Mouse (Mus musculus): Measurements from ENCODE around the gene Fam168a.
"Not testable (repeated sequence)": the region's sequence is repeated elsewhere in the genome, so short reads cannot be mapped to it uniquely, and the experiment has no call there.

Fam168a gene

DNA sequence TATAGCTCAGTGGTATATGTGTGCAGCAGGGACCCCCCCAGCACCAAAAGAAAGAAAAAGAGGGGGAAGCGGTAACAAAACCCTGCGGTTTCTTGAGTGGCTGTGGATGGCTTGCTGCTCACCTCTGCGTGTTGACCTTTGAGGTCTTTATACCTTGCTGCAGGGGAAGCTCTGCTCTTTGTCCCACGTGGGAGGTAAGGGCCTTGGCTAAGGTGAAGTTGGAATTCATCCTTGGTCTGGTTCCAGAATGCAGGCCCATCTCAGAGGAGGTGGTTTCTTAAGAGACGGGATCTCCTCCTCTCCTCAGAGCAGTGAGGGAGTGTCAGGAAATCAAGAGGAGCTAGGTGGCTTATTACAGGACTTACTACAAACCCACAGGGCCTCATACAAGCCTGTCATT, 135.7 kb downstream of the Fam168a start:
- in situ Hi-C loops (cut with MseI, MboI): no loop called here

GRCm38 (mm10) chr7:100843866-100844265, 137.4 kb downstream of the Fam168a start:
- in situ Hi-C loops (cut with MseI, MboI): no loop called here

DNA sequence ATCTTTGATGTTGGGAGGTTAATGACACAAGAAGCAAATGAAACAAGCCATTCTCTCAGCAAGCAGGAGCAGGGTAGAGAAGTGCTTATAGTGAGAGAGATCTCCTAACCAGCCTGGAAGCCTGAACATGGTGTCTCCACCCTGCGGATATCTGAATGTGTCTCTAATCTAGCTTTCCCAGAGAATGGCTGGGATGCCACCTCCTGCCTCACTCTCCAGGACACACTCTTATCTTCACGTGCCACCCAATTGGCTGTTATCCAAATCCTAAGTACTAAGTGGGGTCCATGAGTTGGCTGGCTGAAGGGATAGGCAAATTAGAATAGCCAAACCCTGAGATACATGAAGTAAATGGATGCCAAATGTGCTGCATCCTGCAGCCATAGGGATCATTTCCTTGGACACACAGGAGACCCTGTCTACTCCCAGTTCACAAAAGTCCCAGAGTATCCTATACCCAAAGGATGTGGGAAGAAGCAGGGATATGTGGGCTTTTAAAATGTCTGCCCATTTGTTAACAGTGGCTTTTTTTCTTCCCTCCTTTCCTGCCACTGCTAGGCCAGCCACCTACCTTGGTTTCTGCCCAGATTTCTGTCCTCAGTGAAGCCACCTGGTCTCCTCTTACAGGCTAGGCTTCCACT, 138.1 kb downstream of the Fam168a start:
- in situ Hi-C loops (cut with MseI, MboI): no loop called here

- in situ Hi-C loops (cut with MseI, MboI): no loop called here
Observed at GRCm38 (mm10) chr7:100845026-100845400, 138.6 kb downstream of the Fam168a start.

DNA sequence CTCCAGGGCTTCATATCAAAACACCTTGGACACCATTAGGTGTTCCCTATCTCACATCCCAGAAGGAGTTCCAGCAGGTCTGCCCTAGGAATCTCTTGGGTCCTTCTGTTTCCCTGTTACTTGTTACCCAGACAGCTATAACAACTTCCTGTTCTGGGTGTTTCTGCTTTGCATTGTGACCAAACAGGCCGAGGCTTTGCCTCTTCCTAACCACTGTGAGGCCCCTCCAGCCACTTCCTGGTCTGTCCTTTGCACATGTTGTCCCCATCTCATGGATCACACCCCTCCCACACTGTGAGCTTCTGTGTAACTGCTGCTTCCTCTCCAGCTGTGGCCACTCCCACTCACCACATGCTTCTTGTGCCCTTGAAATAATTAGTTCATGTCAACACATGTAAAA, 139.0 kb downstream of the Fam168a start:
- in situ Hi-C loops (cut with MseI, MboI): no loop called here

DNA sequence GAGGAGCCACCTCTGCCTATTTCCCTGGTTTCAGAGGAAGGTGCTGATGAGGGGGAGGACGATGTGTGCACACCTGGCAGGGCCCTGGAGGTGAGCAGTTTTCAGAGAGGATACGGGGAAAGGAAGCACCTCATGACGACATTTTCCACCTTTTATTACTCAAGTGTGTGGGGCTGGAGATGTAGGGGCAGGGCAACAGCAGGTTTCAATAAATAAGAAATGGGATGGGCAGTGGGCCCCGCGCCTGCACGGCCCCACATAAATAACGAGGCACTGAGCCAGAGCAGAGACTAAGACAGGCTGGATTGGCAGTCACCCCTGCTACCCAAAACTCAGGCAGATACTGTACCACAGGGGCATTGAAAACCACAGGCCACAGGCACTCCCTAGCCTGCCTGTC, 139.6 kb downstream of the Fam168a start:
- in situ Hi-C loops (cut with MseI, MboI): not testable (repeated sequence)

GRCm38 (mm10) chr7:100847131-100847530, 140.7 kb downstream of the Fam168a start:
- in situ Hi-C loops (cut with MseI, MboI): no loop called here

DNA sequence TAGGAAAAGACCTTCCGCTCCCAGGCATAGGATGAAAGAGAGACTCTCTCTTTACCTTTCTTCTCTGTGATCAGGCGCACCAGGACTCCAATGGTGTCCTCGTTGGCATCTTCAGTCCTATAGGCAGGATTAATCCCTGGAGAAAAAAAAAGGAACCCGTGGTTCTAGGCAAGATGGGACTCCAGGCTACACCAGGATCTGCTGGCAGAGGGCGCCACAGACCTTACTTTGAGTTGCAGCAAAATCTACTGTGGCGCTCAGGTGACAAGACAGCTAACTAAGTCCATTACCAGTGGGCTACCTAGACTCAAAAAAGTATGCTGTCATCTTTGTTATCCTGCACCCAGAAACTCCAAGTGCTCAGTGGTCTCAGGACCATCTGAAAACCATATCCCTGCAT, 142.3 kb downstream of the Fam168a start:
- in situ Hi-C loops (cut with MseI, MboI): no loop called here

- in situ Hi-C loops (cut with MseI, MboI): no loop called here
Observed at GRCm38 (mm10) chr7:100849508-100849907, 143.1 kb downstream of the Fam168a start.

DNA sequence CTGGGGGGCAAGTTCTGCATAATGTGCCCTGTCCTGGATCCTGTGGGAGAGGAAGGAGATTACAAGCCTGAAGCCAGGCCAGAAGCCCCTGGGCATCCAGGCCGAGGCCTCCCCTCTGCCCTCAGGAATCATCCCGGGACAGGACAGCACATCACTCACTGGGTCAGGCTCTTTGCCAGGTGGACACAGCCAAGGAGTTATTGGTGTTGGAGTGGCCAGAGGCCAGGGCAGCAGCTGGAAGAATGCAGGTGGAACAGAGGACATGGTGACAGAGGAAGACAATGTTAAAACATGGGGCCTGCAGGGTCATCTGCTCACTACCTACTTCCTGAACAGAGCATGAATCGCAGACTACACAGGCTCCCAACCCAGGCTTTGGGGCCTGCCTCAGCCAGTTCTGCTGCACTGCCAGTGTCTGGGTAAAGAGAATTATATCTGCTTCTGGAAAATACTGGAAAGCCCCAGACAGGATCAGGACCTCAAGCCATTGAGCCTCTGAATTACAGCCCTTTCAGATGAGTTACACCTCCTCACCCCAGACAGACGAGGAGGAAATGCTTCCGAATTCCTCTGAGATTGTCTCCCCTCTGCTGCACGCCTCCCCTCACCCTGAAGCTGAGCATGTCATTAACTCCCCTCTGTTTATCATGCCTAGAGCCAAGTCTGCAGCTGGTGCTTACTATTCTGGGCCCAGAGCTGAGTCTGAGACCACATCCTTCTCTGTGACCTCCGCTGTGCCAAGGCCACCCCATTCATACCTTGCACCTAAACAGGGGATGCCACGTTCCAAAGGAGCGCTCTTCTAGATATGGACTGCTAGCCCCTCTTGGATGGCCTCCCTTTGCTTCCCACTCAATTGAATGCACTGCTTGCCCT, 145.3 kb downstream of the Fam168a start:
- in situ Hi-C loops (cut with MseI, MboI): no loop called here

DNA sequence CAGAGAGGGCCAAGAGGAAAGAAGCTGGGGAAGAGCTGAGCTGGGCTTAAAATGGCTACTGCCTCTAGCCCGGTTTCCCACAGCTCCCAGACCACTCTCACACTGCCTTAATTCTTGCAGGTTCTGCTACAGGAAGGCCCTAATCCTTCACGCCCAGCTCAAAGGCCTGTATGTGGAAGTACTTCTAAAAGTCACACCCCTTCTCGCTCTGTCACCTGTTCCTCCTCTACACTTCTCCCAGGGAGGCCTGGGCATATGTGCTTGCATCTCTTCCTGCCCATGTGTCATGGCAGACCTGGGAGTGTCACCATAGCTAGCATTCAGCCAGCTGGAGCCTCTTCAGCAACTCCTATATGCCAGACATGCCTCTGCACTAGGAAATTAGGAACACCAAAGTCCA, 147.0 kb downstream of the Fam168a start:
- in situ Hi-C loops (cut with MseI, MboI): no loop called here

- in situ Hi-C loops (cut with MseI, MboI): no loop called here
Observed at GRCm38 (mm10) chr7:100854137-100854814, 147.8 kb downstream of the Fam168a start.

DNA sequence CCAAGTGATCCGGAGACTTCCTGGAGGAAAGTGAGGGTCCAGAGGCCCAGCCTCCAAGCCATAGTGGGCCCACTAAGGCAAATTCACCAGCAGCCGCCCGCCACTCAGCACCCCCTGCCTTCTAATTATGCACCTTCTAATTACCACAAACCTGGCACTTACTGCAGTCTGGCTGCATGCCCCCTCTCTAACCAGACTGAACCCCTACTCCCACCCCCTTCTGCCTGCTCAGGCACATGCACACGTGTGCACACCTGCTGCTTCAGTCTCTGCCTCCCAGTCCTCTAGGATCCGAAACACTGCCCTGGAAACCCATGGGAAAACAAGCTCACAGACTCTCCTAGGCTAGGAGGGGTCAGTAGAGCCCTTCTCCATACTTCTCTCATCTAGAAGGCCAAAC, 148.4 kb downstream of the Fam168a start:
- in situ Hi-C loops (cut with MseI, MboI): no loop called here

GRCm38 (mm10) chr7:100855300-100855699, 148.9 kb downstream of the Fam168a start:
- in situ Hi-C loops (cut with MseI, MboI): no loop called here

GRCm38 (mm10) chr7:100855795-100856573, 149.5 kb downstream of the Fam168a start:
- in situ Hi-C loops (cut with MseI, MboI): no loop called here

GRCm38 (mm10) chr7:100860450-100860849, 154.0 kb downstream of the Fam168a start:
- in situ Hi-C loops (cut with MseI, MboI): no loop called here

DNA sequence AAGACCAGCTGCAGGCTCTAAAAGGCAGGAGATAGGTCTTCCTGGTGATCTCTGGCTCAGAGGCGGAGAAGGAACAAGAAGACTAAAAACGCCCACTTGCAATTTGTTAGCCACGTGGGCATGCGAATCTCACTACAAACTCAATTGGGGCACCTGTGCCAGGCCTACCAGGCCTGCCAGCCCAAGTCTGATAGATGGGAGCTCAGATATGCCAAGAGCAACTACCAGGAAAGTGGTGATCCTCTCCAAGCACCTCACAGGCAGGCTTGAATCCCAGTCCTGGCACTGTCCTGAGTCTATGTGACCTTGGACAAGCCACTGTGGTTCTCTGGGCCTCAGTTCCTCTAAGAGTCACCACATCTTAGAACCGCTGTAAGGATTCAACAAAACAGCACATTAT, 154.8 kb downstream of the Fam168a start:
- in situ Hi-C loops (cut with MseI, MboI): no loop called here

GRCm38 (mm10) chr7:100862353-100862752, 155.9 kb downstream of the Fam168a start:
- in situ Hi-C loops (cut with MseI, MboI): no loop called here

DNA sequence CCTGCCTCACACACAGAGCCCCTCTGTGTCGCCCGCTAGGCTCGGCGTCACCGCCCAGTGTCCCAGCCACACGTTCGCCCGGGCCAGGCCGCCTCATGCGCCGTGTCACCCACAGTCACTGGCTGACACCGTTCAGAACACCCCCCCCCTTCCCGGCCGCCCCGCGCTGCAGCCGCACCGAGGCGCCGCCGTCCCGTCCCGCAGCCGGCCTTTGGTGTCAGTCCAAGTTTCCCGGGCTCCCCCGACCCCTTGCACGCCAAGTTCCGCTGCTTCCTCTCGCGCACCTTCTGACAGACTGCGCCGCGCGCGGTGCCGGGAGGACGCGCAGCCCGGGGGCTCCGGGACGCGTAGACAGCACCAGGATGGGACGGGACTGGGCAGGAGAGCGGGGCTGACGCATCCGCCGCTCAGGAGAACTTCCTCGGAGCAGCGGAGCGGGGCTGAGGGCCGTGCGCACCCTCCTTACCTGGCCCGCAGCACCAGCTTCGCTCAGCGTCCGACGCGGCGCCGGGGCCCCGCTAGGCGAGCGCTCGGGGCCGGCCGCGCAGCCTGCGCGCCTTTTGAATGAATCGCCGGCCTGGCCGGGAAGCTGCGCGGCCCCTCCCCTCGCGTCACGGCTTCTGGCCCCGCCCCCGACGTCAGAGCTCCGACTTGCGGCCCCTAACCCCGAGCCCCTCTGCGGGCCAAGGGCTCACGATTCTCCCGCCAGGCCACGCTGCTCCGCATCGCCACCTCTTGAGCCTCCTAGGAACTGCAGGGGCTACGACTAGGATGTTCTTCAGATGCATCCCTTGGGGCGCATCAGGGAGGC, 156.6 kb downstream of the Fam168a start, which contains the start of gene Relt:
Gene Relt (minus strand): TSS at position 619 of the 811 bp plus-strand sequence.
- in situ Hi-C loops (cut with MseI, MboI): no loop called here

DNA sequence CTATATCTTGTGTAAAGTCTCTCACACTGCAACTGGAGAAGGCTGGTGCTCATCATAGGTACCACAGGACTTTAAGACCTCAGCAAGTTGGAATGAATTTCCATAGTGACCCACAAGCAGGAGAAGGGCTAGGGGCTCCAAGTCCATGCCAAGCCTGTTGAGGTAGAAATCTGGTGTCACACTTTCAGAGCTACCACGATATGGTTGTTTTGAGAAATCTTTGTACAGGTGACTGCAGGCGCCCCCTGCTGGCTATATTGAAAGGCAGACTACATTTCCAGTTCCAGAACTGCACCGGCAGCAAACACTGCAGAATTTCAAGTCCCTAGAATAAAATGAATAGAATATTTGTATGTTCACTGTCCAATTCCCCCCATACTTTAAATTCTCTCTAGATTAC, 160.2 kb downstream of the Fam168a start:
- in situ Hi-C loops (cut with MseI, MboI): no loop called here

GRCm38 (mm10) chr7:100867561-100867960, 161.1 kb downstream of the Fam168a start:
- in situ Hi-C loops (cut with MseI, MboI): no loop called here
